8 mouse cellular contexts compared by ENCODE assay signal in genomic region chr8:84984294-84985048, GRCm38 (mm10). TPM values are rescaled to one million over a fixed set of nuclear protein-coding genes. Genes with fewer than 3 reads are reported as not detected.
DNase-seq lines count a peak whose midpoint lies in the region; ATAC-seq and TF ChIP-seq lines count a peak whose summit lies in the region.

No protein-coding gene starts in this region.

- DNase-seq in CD4-positive, CD25-positive, alpha-beta regulatory T cell, adult 2 months (ENCODE audit: low read depth, low spot score), result peak; percentile 71
- no peak for DNase-seq in ES-E14 (ENCODE audit: low read depth, low spot score)
- DNase-seq in kidney, postnatal 0 days (ENCODE audit: low spot score), result no peak
- peak; percentile 81 for DNase-seq in lung, postnatal 25 days (ENCODE audit: low spot score)
- DNase-seq in urinary bladder, adult 2 months (ENCODE audit: low spot score), result peak; percentile 59
- DNase-seq in gastrocnemius, postnatal 10 days, result no peak

- WGBS in heart, embryonic 11.5 days (ENCODE audit: insufficient replicate concordance), result 6% methylated on average over 16 of the region's 16 CpGs
- WGBS in kidney, postnatal 0 days, result 5% methylated on average over 16 of the region's 16 CpGs

- H3K36me3 ChIP-seq in ES-E14 (ENCODE audit: control insufficient read depth, insufficient read depth, low read length, poor library complexity, severe bottlenecking), result no peaks in the 10 kb centered on the region
- no peaks in the 10 kb centered on the region for H3K36me3 ChIP-seq in heart, embryonic 11.5 days (ENCODE audit: control insufficient read depth, insufficient read depth, low read length)
- H3K36me3 ChIP-seq in kidney, postnatal 0 days (ENCODE audit: insufficient read depth, low read length), result no peaks in the 10 kb centered on the region

- TF ChIP-seq CTCF in kidney, postnatal 0 days (IDR thresholded peaks at IDR 0.05; ENCODE audit: low read depth), result no peak

- peak overlapping the region; percentile 98 for H3K4me2 ChIP-seq in heart, embryonic 11.5 days
- H3K4me2 ChIP-seq in kidney, postnatal 0 days (ENCODE audit: low read length), result peak overlapping the region; percentile 99

- ATAC-seq in CD4-positive, CD25-positive, alpha-beta regulatory T cell, adult 4 months, result no peak
- ATAC-seq in heart, embryonic 11.5 days (replicated peaks; ENCODE audit: insufficient number of reproducible peaks, low FRiP score, low TSS enrichment), result 0 out of 2 replicates have a peak, but pooled peaks have one; percentile 5
- ATAC-seq in kidney, postnatal 0 days (replicated peaks; ENCODE audit: low FRiP score, low read depth), result no peak; the same call in 1 of the 2 replicates

- 0 out of 2 replicates have a peak, but pooled peaks cover 3% of the 10 kb centered on the region for H3K27me3 ChIP-seq in heart, embryonic 11.5 days (ENCODE audit: control insufficient read depth, insufficient read depth, low read length)
- H3K27me3 ChIP-seq in kidney, postnatal 0 days (ENCODE audit: insufficient read depth, low read length), result no peaks in the 10 kb centered on the region

- peak overlapping the region; percentile 89 for H3K27ac ChIP-seq in ES-E14 (ENCODE audit: insufficient read depth, low read depth, low read length, poor library complexity, severe bottlenecking)
- peak overlapping the region; percentile 74 for H3K27ac ChIP-seq in heart, embryonic 11.5 days (ENCODE audit: low read depth, low read length)
- peak overlapping the region; percentile 91 for H3K27ac ChIP-seq in kidney, postnatal 0 days

- peak overlapping the region; percentile 82; the same call in 1 of the 2 replicates for H3K9ac ChIP-seq in ES-E14 (ENCODE audit: insufficient read depth, low read depth, low read length, poor library complexity, severe bottlenecking)
- peak overlapping the region; percentile 52 for H3K9ac ChIP-seq in heart, embryonic 11.5 days (ENCODE audit: low read depth, low read length)
- H3K9ac ChIP-seq in kidney, postnatal 0 days (ENCODE audit: low read depth, low read length), result peak overlapping the region; percentile 62; the same call in 1 of the 2 replicates

- H3K4me1 ChIP-seq in ES-E14 (ENCODE audit: control insufficient read depth in 2 of 2, insufficient read depth in 2 of 2, low read length in 2 of 2, poor library complexity in 1 of 2), result peaks cover 15 to 29% of the 10 kb centered on the region in 2 experiments
- H3K4me1 ChIP-seq in heart, embryonic 11.5 days (ENCODE audit: control insufficient read depth, insufficient read depth, low read length), result peaks cover 44% of the 10 kb centered on the region
- H3K4me1 ChIP-seq in kidney, postnatal 0 days (replicated peaks; ENCODE audit: insufficient read depth, low read length), result peaks cover 56% of the 10 kb centered on the region

- H3K4me3 ChIP-seq in ES-E14 (ENCODE audit: insufficient read depth in 1 of 2, low read depth in 1 of 2, low read length in 2 of 2, poor library complexity in 1 of 2, severe bottlenecking in 1 of 2), result peak overlapping the region; percentile 57 to 76
- H3K4me3 ChIP-seq in heart, embryonic 11.5 days (ENCODE audit: low read depth, low read length), result peak overlapping the region; percentile 56
- H3K4me3 ChIP-seq in kidney, postnatal 0 days (replicated peaks; ENCODE audit: low read depth, low read length), result 0 out of 2 replicates have a peak overlapping the region, but pooled peaks have one; percentile 45

- in situ Hi-C loops in ES-E14 (cut with MboI; ENCODE audit: low sequenced_read_pairs in 2 of 2, unreplicated experiment in 2 of 2), result no loop called here

- H3K9me3 ChIP-seq in ES-E14 (ENCODE audit: control insufficient read depth, insufficient read depth, low read depth, low read length), result no peaks in the 10 kb centered on the region
- no peaks in the 10 kb centered on the region for H3K9me3 ChIP-seq in heart, embryonic 11.5 days (replicated peaks; ENCODE audit: control insufficient read depth, low read length)
- H3K9me3 ChIP-seq in kidney, postnatal 0 days (replicated peaks; ENCODE audit: low read length), result no peaks in the 10 kb centered on the region

TF ChIP-seq in ES-E14, 5 proteins besides CTCF, POLR2A, EP300 and RAD21:
- TF ChIP-seq HCFC1 (IDR thresholded peaks at IDR 0.05; ENCODE audit: borderline replicate concordance, insufficient read depth, low read length), result no peak

RNA-seq across cellular contexts. Expression of gene Hook2, which starts 5.9 kb away (rescaled TPM):
- polyA plus RNA-seq in CD4-positive, CD25-positive, alpha-beta regulatory T cell, adult 4 months (2017; shearing (Covaris generic)), result 1 to 10 TPM; 4.2 to 5.6 TPM
- total RNA-seq in ES-E14 (2012; rRNA removed), result 28.6 and 52.9 TPM in 2 replicates
- polyA plus RNA-seq in heart, embryonic 11.5 days (2014; fragmentation: Nextera tagmentation; extraction: Ambion mirVana), result 6.7 and 7.1 TPM in 2 replicates
- polyA plus RNA-seq in kidney, postnatal 0 days (2015; fragmentation: Nextera tagmentation; extraction: Ambion mirVana), result 30.2 and 32.0 TPM in 2 replicates
- polyA plus RNA-seq in urinary bladder, adult 2 months (2012; rRNA removed), result 26.9 and 28.5 TPM in 2 replicates
- 1 to 10 TPM; 2.3 to 2.7 TPM for total RNA-seq in gastrocnemius, postnatal 10 days (2021)

RNA-seq across cellular contexts. Expression of gene Junb, which starts 6.0 kb away (rescaled TPM):
- polyA plus RNA-seq in CD4-positive, CD25-positive, alpha-beta regulatory T cell, adult 4 months (2017; shearing (Covaris generic)), result 10 to 100 TPM; 18.9 to 29.4 TPM
- total RNA-seq in ES-E14 (2012; rRNA removed), result 53.8 and 57.6 TPM in 2 replicates
- polyA plus RNA-seq in heart, embryonic 11.5 days (2014; fragmentation: Nextera tagmentation; extraction: Ambion mirVana), result 7.6 and 9.3 TPM in 2 replicates
- polyA plus RNA-seq in kidney, postnatal 0 days (2015; fragmentation: Nextera tagmentation; extraction: Ambion mirVana), result 22.7 and 27.7 TPM in 2 replicates
- 97.4 and 121 TPM in 2 replicates for polyA plus RNA-seq in urinary bladder, adult 2 months (2012; rRNA removed)
- total RNA-seq in gastrocnemius, postnatal 10 days (2021), result 1 to 10 TPM; 5.8 to 8.9 TPM

RNA-seq across cellular contexts. Expression of gene Rnaseh2a, which starts 14.9 kb away (rescaled TPM):
- 100 to 1,000 TPM in 1 of 2 experiments, 10 to 100 TPM in 1; 78.9 to 109 TPM for polyA plus RNA-seq in CD4-positive, CD25-positive, alpha-beta regulatory T cell, adult 4 months (2017; shearing (Covaris generic))
- total RNA-seq in ES-E14 (2012; rRNA removed), result 160 and 174 TPM in 2 replicates
- 95.9 and 106 TPM in 2 replicates for polyA plus RNA-seq in heart, embryonic 11.5 days (2014; fragmentation: Nextera tagmentation; extraction: Ambion mirVana)
- 101 and 103 TPM in 2 replicates for polyA plus RNA-seq in kidney, postnatal 0 days (2015; fragmentation: Nextera tagmentation; extraction: Ambion mirVana)
- polyA plus RNA-seq in urinary bladder, adult 2 months (2012; rRNA removed), result 49.4 and 49.5 TPM in 2 replicates
- total RNA-seq in gastrocnemius, postnatal 10 days (2021), result 10 to 100 TPM; 26.7 to 36.8 TPM

RNA-seq across cellular contexts. Expression of gene Prdx2, which starts 15.1 kb away (rescaled TPM):
- polyA plus RNA-seq in CD4-positive, CD25-positive, alpha-beta regulatory T cell, adult 4 months (2017; shearing (Covaris generic)), result 100 to 1,000 TPM; 213 to 298 TPM
- 259 and 328 TPM in 2 replicates for total RNA-seq in ES-E14 (2012; rRNA removed)
- 862 and 992 TPM in 2 replicates for polyA plus RNA-seq in heart, embryonic 11.5 days (2014; fragmentation: Nextera tagmentation; extraction: Ambion mirVana)
- polyA plus RNA-seq in kidney, postnatal 0 days (2015; fragmentation: Nextera tagmentation; extraction: Ambion mirVana), result 729 and 747 TPM in 2 replicates
- 215 and 231 TPM in 2 replicates for polyA plus RNA-seq in urinary bladder, adult 2 months (2012; rRNA removed)
- total RNA-seq in gastrocnemius, postnatal 10 days (2021), result 100 to 1,000 TPM; 260 to 267 TPM

RNA-seq across cellular contexts. Expression of gene Gm49661, which starts 15.2 kb away (rescaled TPM):
- polyA plus RNA-seq in CD4-positive, CD25-positive, alpha-beta regulatory T cell, adult 4 months (2017; shearing (Covaris generic)), result not detected
- not detected in 2 replicates for total RNA-seq in ES-E14 (2012; rRNA removed)
- polyA plus RNA-seq in heart, embryonic 11.5 days (2014; fragmentation: Nextera tagmentation; extraction: Ambion mirVana), result not detected in 2 replicates
- polyA plus RNA-seq in kidney, postnatal 0 days (2015; fragmentation: Nextera tagmentation; extraction: Ambion mirVana), result not detected in 2 replicates
- polyA plus RNA-seq in urinary bladder, adult 2 months (2012; rRNA removed), result not detected in 2 replicates
- total RNA-seq in gastrocnemius, postnatal 10 days (2021), result not detected

Comparison
In these comparisons a context has a peak if more than half of its experiments do, and no peak if none do; other contexts are left out.
1. DNase-seq: peak in CD4-positive, CD25-positive, alpha-beta regulatory T cell, adult 2 months (single experiment), lung, postnatal 25 days (single experiment) and urinary bladder, adult 2 months (single experiment); none in ES-E14 (single experiment), kidney, postnatal 0 days (single experiment) and gastrocnemius, postnatal 10 days (single experiment).
2. Peak in every context shown above with its lines, with median percentiles within 50 percentile points of each other: H3K27ac ChIP-seq, H3K4me3 ChIP-seq and H3K9ac ChIP-seq.